Mouse (Mus musculus) embryonic facial prominence, embryonic 10.5 days (tissue): ENCODE measurements around the gene Ccdc30. TPM values are rescaled to one million over a fixed set of nuclear protein-coding genes. Genes with fewer than 3 reads are reported as not detected.

Experiments
- polyA plus RNA-seq: library from polyadenylated mRNA; unstranded; fragments of >200 nt; fragmentation: Nextera tagmentation; extraction: Ambion mirVana; gene quantifications from 2 replicates; pipeline ENCODE4 v1.2.1, GENCODE M21; 2016

The Ccdc30 gene
- polyA plus RNA-seq, 1 experiment from 2014 or later, result 6.4 TPM

Other genes with a start within 250 kb of the Ccdc30 start
- 11.4 and 13.9 TPM in 2 replicates for gene Zfp691, start 241.3 kb downstream of the Ccdc30 start, polyA plus RNA-seq
- 7.2 and 7.4 TPM in 2 replicates for gene Ermap, start 225.5 kb downstream of the Ccdc30 start, polyA plus RNA-seq
- 132 and 139 TPM in 2 replicates for gene Svbp, start 220.2 kb downstream of the Ccdc30 start, polyA plus RNA-seq
- gene Tmem269, start 197.3 kb downstream of the Ccdc30 start, polyA plus RNA-seq, result 0.25 TPM in 1 of 2 replicates, not detected in the other
- 40.1 and 40.2 TPM in 2 replicates for gene AU022252, start 182.8 kb downstream of the Ccdc30 start, polyA plus RNA-seq
- gene P3h1, start 182.6 kb downstream of the Ccdc30 start, polyA plus RNA-seq, result 18.5 and 19.6 TPM in 2 replicates
- not detected in 2 replicates for gene Cldn19, start 160.1 kb downstream of the Ccdc30 start, polyA plus RNA-seq
- 980 and 1,001 TPM in 2 replicates for gene Ybx1, start 120.9 kb downstream of the Ccdc30 start, polyA plus RNA-seq
- 150 and 155 TPM in 2 replicates for gene Ppih, start 95.0 kb downstream of the Ccdc30 start, polyA plus RNA-seq
- gene Ppcs, start 6.9 kb upstream of the Ccdc30 start, polyA plus RNA-seq, result 33.2 and 35.3 TPM in 2 replicates
- 0.15 and 0.36 TPM in 2 replicates for gene Zmynd12, start 7.3 kb upstream of the Ccdc30 start, polyA plus RNA-seq
- gene Rimkla, start 77.1 kb upstream of the Ccdc30 start, polyA plus RNA-seq, result 1.9 TPM in 2 replicates
- gene Foxj3, start 121.5 kb upstream of the Ccdc30 start, polyA plus RNA-seq, result 21.4 and 22.4 TPM in 2 replicates
- 2.0 and 2.2 TPM in 2 replicates for gene Frg2f1, start 124.0 kb upstream of the Ccdc30 start, polyA plus RNA-seq
- not detected in 2 replicates for gene Guca2a, start 222.2 kb upstream of the Ccdc30 start, polyA plus RNA-seq
- not detected in 2 replicates for gene Guca2b, start 243.4 kb upstream of the Ccdc30 start, polyA plus RNA-seq